Mouse (Mus musculus): ENCODE measurements at regions not wholly inside any gene's neighbourhood (a gene's known extent, or its start where the extent isn't known, plus 50 kb on each side); places are given as distances from the start of the nearest gene placed in this dataset.
"Not testable (repeated sequence)": the region's sequence is repeated elsewhere in the genome, so short reads cannot be mapped to it uniquely, and the experiment has no call there.

- not testable (repeated sequence) for TF ChIP-seq CTCF (IDR thresholded peaks at IDR 0.05; ENCODE audit: low read depth, low read length); POLR2A (IDR thresholded peaks at IDR 0.05; ENCODE audit: borderline replicate concordance, low read depth, low read length)
Measured at GRCm38 (mm10) chrX:75733651-75734050, 141.3 kb downstream of the Pls3 start.
